Mouse (Mus musculus): ENCODE results near the gene Smcp.

Smcp gene

GRCm38 (mm10) chr3:92588858-92589257 is at the start of gene Smcp:
Smcp (minus strand) TSS chr3:92588997.
- DNase-seq (ENCODE audit: low spot score): no peak

GRCm38 (mm10) chr3:92638653-92638991 is 49.8 kb upstream of the Smcp start:
- DNase-seq (ENCODE audit: low spot score): no peak

GRCm38 (mm10) chr3:92637745-92638652 is 49.2 kb upstream of the Smcp start:
- DNase-seq (ENCODE audit: low spot score): no peak

GRCm38 (mm10) chr3:92621560-92621959 is 32.8 kb upstream of the Smcp start, which contains the start of gene Lce6a:
Lce6a (minus strand) TSS chr3:92621660.
- DNase-seq (ENCODE audit: low spot score): no peak

- no peak for DNase-seq (ENCODE audit: low spot score)
These were observed 21.0 kb upstream of the Smcp start for GRCm38 (mm10) chr3:92609804-92610203.

- no peak for DNase-seq (ENCODE audit: low spot score)
These were observed 18.6 kb upstream of the Smcp start, which contains the start of gene 2210017I01Rik for GRCm38 (mm10) chr3:92607392-92607791. 2210017I01Rik (minus strand) TSS chr3:92607492.

GRCm38 (mm10) chr3:92602169-92602568 is 13.4 kb upstream of the Smcp start:
- DNase-seq (ENCODE audit: low spot score): no peak

- DNase-seq (ENCODE audit: low spot score): no peak
These were observed 11.7 kb upstream of the Smcp start for GRCm38 (mm10) chr3:92600456-92600855.

GRCm38 (mm10) chr3:92599973-92600372 is 11.2 kb upstream of the Smcp start:
- no peak for DNase-seq (ENCODE audit: low spot score)

GRCm38 (mm10) chr3:92598429-92598828 is 9.6 kb upstream of the Smcp start:
- no peak for DNase-seq (ENCODE audit: low spot score)

- DNase-seq (ENCODE audit: low spot score): no peak
These were observed 1.6 kb downstream of the Smcp start for GRCm38 (mm10) chr3:92587190-92587589.

- DNase-seq (ENCODE audit: low spot score): no peak
These were observed 3.7 kb downstream of the Smcp start for GRCm38 (mm10) chr3:92585055-92585454.

GRCm38 (mm10) chr3:92583164-92583826 is 5.5 kb downstream of the Smcp start:
- DNase-seq (ENCODE audit: low spot score): no peak

GRCm38 (mm10) chr3:92579508-92579907 is 9.3 kb downstream of the Smcp start:
- no peak for DNase-seq (ENCODE audit: low spot score)

GRCm38 (mm10) chr3:92578652-92579413 is 10.0 kb downstream of the Smcp start:
- no peak for DNase-seq (ENCODE audit: low spot score)

- no peak for DNase-seq (ENCODE audit: low spot score)
These were observed 15.3 kb downstream of the Smcp start, which contains the start of gene Ivl for GRCm38 (mm10) chr3:92573449-92574041. Ivl (minus strand) TSS chr3:92573735.

- DNase-seq (ENCODE audit: low spot score): no peak
These were observed 16.2 kb downstream of the Smcp start for GRCm38 (mm10) chr3:92572514-92573155.

GRCm38 (mm10) chr3:92568752-92569151 is 20.0 kb downstream of the Smcp start:
- DNase-seq (ENCODE audit: low spot score): no peak

- DNase-seq (ENCODE audit: low spot score): no peak
These were observed 23.4 kb downstream of the Smcp start for GRCm38 (mm10) chr3:92565418-92565817.

- no peak for DNase-seq (ENCODE audit: low spot score)
These were observed 54.4 kb downstream of the Smcp start, which contains the start of gene 2310046K23Rik for GRCm38 (mm10) chr3:92534411-92534810. 2310046K23Rik (minus strand) TSS chr3:92534511.

Data from ovary, adult 18-20 months (tissue).